Mouse (Mus musculus) left cerebral cortex, adult 11 months (tissue): ENCODE data around the gene Zfp286.

ENCODE experiments used
- DNase-seq: peaks from one replicate; pipeline ENCODE4 v3.0.0; 2022; ENCODE audit warnings: low spot score

The Zfp286 gene

GRCm38 (mm10) chr11:62788935-62789616 is at the start of gene Zfp286:
TSS of gene Zfp286 (minus strand) at chr11:62789462.
- peak; percentile 85 for DNase-seq

GRCm38 (mm10) chr11:62831906-62832305 is 42.6 kb upstream of the Zfp286 start:
- DNase-seq, result no peak

DNA sequence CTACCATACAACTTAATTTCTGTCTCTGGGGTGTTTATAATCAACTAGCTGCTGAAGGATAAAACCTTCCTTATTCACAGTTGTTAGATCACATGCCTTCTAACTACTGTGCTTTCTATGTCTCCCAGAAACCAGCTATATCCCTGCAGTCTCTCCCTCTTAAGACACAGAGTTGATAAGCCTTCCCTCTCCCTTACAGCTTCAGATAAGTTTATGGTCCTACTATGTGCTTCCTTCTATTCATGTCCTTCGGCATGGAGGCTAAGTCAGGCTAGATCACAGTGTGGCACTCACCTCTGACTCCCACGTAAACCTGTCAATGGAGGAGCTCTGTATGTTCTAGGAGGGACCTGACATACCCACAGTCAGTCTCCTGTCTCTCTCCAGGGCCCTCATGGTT is 41.1 kb upstream of the Zfp286 start:
- no peak for DNase-seq

- DNase-seq, result no peak
Measured at GRCm38 (mm10) chr11:62827911-62828310, 38.6 kb upstream of the Zfp286 start.

DNA sequence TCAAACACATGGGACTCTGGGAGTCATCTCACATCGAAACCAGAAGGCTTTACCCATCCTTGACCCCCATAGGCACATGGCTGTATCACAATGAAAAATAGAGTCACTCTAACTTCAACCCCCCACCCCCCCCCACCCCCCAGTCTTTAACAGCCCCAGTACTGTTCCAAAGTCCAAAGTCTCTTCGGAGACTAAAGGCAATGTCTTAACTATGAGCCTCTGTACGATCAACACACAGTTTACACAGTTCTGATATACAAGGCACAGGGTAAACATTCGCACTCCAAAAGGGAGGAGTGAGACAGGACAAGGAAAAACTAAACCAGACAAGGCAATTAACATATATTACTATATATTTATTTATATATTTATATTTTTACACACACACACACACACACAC is 37.9 kb upstream of the Zfp286 start:
- no peak for DNase-seq

- DNase-seq, result no peak
Measured at GRCm38 (mm10) chr11:62826106-62826733, 37.0 kb upstream of the Zfp286 start.

GRCm38 (mm10) chr11:62825222-62826105 is 36.2 kb upstream of the Zfp286 start:
- no peak for DNase-seq

- no peak for DNase-seq
Measured at GRCm38 (mm10) chr11:62824211-62824610, 34.9 kb upstream of the Zfp286 start.

GRCm38 (mm10) chr11:62821893-62822292 is 32.6 kb upstream of the Zfp286 start:
- no peak for DNase-seq

DNA sequence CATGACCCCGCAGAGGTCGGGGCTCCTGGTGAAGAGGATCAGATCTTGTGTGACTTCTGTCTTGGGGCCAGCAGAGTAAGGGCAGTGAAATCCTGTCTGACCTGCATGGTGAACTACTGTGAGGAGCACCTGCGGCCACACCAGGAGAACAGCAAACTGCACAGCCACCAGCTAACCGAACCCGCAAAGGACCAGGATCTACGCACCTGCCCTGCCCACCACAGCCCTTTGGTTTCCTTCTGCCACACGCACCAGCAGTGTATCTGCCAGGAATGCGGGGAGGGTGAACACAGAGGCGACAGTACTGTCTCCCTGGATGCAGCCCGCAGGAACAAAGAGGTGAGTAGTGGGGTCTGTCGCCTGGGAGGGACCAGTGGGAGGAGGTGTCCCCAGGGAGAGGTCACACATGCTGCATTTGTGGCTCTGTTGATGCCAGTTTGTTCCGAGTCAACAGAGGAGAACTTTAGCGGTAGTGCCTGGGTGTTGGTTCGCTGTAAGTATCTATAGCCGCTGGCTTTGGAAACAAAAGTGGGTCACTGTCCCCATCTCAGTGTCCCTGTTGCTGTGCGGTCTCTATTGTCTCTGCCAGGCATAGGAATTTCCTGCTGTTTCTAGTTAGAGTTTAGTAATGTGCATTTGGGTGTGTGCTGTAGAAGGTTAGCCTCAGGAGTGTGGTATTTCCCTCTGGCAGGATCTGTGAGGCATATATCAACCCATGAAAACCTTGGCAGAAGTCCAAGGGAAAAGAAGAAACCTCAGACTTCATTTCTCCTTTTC is 31.6 kb upstream of the Zfp286 start:
- DNase-seq, result no peak

- peak; percentile 6 for DNase-seq
Measured at GRCm38 (mm10) chr11:62820059-62820541, 30.8 kb upstream of the Zfp286 start, which contains the start of gene Trim16. TSS of gene Trim16 (plus strand) at chr11:62820231.

DNA sequence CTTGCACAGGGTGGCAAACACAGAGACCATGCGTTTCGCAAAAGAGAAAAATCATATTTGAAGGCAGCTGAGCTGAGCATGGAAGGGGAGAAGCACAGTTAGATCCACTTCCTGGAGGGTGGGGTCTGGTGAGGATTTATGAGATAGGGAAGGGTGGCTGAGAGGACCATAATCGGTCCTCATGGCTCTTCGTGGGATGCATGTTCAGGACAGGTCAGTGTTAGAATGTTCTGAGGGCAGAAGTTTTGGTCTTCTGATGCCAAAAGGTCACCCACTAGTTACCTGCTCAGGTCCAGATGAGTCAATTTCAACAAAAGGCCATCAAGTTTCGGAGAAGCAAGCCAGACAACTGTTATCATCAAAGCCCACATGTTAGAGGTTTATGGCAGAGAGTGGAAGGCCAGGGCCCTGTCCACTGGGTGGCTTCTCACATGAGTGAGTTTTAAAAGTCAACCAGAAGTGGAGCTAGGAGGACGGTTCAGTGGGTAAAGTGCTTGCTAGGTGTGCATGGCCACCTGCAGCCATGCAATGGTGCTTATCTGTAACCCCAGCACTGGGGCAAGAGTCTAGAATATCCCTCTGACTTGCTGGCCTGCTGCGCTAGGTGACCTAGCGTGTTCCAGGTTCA is 29.9 kb upstream of the Zfp286 start:
- DNase-seq, result no peak

GRCm38 (mm10) chr11:62816591-62816990 is 27.3 kb upstream of the Zfp286 start:
- DNase-seq, result no peak

DNA sequence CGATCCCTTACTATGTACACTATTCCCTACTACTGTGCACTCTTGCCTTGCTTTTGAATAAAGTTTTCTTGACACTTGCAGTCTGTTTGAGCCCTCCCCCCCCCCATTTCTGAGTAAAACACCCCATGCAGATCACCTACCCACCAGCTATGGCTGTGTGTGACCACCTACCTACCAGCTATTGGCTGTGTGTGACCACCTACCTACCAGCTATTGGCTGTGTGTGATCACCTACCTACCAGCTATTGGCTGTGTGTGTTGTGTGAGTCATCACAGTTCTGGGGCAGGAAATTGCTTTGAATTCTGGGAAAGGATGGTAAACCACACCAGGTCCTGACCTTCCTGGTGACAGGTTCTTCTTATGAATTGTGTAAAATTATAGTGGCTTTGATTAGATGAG is 26.2 kb upstream of the Zfp286 start:
- DNase-seq, result no peak

GRCm38 (mm10) chr11:62814625-62815024 is 25.4 kb upstream of the Zfp286 start:
- DNase-seq, result no peak

- DNase-seq, result no peak
Measured at GRCm38 (mm10) chr11:62813970-62814624, 24.8 kb upstream of the Zfp286 start.

GRCm38 (mm10) chr11:62813497-62813896 is 24.2 kb upstream of the Zfp286 start:
- no peak for DNase-seq

- DNase-seq, result no peak
Measured at GRCm38 (mm10) chr11:62812268-62812667, 23.0 kb upstream of the Zfp286 start.

DNA sequence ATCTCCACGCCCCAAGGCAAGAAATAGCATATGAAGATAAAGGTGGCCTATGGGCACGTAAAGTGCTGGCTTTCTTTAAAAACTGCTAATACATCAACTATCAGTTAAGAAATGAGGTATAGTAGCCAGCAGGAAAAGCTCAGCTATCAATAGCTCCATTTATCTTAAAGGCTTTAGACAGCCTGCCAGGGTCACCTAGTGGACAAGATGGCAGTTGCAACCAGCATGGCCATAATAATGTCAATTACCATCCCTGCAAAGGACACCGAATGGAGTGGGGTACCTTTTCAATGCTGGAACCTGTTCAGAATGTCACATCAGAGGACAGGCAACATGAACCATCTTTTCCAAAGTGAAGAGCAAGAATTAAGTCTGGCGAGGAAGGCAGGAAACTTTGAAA is 19.9 kb upstream of the Zfp286 start:
- no peak for DNase-seq

GRCm38 (mm10) chr11:62807965-62808364 is 18.7 kb upstream of the Zfp286 start:
- no peak for DNase-seq

- DNase-seq, result no peak
Measured at GRCm38 (mm10) chr11:62804119-62804518, 14.9 kb upstream of the Zfp286 start.
